Mouse (Mus musculus) spleen, adult 2 months (tissue): ENCODE measurements around the gene Ddx39.

Experiments
- CTCF ChIP-seq: fragments of 200-500 bp; IDR thresholded peaks from 2 replicates; pipeline ENCODE4 v1.5.1; 2011; ENCODE audit warnings: mild to moderate bottlenecking, inconsistent platforms; ENCODE audit not compliant: insufficient read depth, insufficient read length, insufficient replicate concordance; ENCODE audit errors: extremely low read depth
- POLR2A ChIP-seq: fragments of 200-500 bp; IDR thresholded peaks from 2 replicates; pipeline ENCODE4 v1.6.1; 2011; ENCODE audit warnings: low read depth, low read length, inconsistent platforms

- no peak for TF ChIP-seq CTCF
- no peak for TF ChIP-seq POLR2A
These were observed 42.0 kb upstream of the Ddx39 start for GRCm38 (mm10) chr8:83672936-83673335.
